Mouse (Mus musculus): ENCODE results near the gene Babam2.

The Babam2 gene

DNA sequence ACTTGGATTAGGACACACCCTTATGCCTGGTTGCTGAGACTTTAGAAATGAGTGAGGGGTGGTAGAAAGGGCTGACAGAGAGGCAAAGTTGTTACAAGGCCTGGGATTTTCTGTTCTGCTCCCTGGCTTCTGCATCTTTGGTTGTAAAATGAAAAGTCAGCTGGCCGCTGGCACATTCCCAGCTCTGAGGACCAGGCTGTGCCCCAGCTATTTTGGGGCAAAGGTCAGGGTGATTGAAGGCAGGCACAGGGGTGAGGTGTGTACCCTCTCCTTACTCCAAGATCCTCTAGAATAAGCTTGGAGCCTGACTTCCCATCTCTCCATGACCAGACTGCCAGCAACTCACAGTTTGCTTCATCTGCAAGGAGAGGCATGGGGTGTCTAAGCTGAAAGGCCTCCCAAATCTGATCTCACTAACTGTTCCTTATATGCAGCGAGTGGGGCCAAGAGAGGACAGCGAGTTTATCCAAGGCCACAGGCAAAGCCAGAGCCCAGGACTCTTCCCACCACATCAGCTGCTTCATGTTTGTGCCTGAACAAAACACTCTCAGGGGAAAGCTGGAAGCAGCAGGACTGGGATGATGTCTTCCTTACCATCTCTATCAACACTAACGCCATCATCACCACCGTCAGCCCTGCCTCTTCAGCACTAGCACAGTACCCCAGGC is 409.1 kb downstream of the Babam2 start:
- in situ Hi-C loops (cut with MboI; ENCODE audit: low sequenced_read_pairs) = no loop called here

- in situ Hi-C loops (cut with MboI; ENCODE audit: low sequenced_read_pairs) = no loop called here
These were observed 413.2 kb downstream of the Babam2 start for GRCm38 (mm10) chr5:32110651-32111050.

GRCm38 (mm10) chr5:32112206-32112916 is 414.9 kb downstream of the Babam2 start:
- in situ Hi-C loops (cut with MboI; ENCODE audit: low sequenced_read_pairs) = no loop called here

- in situ Hi-C loops (cut with MboI; ENCODE audit: low sequenced_read_pairs) = no loop called here
These were observed 423.5 kb downstream of the Babam2 start for GRCm38 (mm10) chr5:32120901-32121376.

DNA sequence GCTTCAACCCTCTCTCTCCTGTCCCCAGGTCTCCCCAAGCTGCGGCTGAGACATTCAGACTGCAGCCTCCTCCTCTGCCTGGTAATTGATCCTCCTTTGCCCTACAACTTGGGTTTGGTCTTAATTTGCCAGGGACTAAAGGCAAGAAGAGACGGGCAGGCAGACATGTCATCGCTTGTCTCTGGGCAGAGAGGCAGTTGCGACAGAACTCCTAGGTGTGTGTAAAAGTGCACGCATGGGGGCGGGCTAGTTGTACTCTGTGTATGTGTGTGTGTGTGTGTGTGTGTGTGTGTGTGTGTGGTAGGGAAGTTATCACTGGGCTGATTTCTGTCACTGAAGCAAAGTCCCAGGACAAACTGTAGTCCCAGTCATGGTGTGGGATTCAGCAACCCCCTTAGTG is 424.5 kb downstream of the Babam2 start:
- in situ Hi-C loops (cut with MboI; ENCODE audit: low sequenced_read_pairs) = no loop called here

GRCm38 (mm10) chr5:32122363-32122762 is 424.9 kb downstream of the Babam2 start:
- in situ Hi-C loops (cut with MboI; ENCODE audit: low sequenced_read_pairs) = no loop called here

DNA sequence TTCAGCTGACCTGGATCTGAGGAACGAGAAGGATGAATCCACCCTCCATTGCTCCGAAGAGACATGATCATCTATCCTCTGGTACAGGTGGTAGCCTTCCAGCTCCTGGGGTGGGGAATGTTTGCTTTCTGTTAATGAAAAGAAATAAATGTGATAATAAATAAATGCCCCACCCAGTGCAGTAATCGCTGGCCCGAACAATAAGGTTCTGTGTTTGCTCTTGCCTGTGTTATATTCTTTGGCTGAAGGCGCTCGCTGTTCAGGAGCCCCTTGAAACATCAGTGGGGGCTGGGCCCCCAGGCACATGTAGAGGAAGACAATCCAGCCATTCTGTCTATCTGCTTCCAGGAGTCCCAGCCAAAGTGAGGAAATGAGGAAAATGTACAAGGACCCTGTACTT is 427.5 kb downstream of the Babam2 start:
- in situ Hi-C loops (cut with MboI; ENCODE audit: low sequenced_read_pairs) = loop anchor here (25.0 kb wide), 1 partner anchor 413 kb away; no protein-coding TSS in a partner anchor

- in situ Hi-C loops (cut with MboI; ENCODE audit: low sequenced_read_pairs) = loop anchor here (25.0 kb wide), 1 partner anchor 415 kb away; no protein-coding TSS in a partner anchor
These were observed 429.7 kb downstream of the Babam2 start for GRCm38 (mm10) chr5:32127226-32127625.

- in situ Hi-C loops (cut with MboI; ENCODE audit: low sequenced_read_pairs) = loop anchor here (25.0 kb wide), 1 partner anchor 416 kb away; no protein-coding TSS in a partner anchor
These were observed 430.4 kb downstream of the Babam2 start for GRCm38 (mm10) chr5:32127927-32128326.

GRCm38 (mm10) chr5:32132971-32133501 is 435.6 kb downstream of the Babam2 start:
- in situ Hi-C loops (cut with MboI; ENCODE audit: low sequenced_read_pairs) = loop anchor here (25.0 kb wide), 1 partner anchor 421 kb away; no protein-coding TSS in a partner anchor

- in situ Hi-C loops (cut with MboI; ENCODE audit: low sequenced_read_pairs) = loop anchor here (25.0 kb wide), 1 partner anchor 421 kb away; no protein-coding TSS in a partner anchor
These were observed 436.1 kb downstream of the Babam2 start for GRCm38 (mm10) chr5:32133549-32134004.

GRCm38 (mm10) chr5:32134051-32134732 is 436.7 kb downstream of the Babam2 start:
- in situ Hi-C loops (cut with MboI; ENCODE audit: low sequenced_read_pairs) = loop anchor here (25.0 kb wide), 1 partner anchor 422 kb away; no protein-coding TSS in a partner anchor
